Mouse (Mus musculus): ENCODE data around the gene Gpr162.
"Not testable (repeated sequence)": the region's sequence is repeated elsewhere in the genome, so short reads cannot be mapped to it uniquely, and the experiment has no call there.

The Gpr162 gene

DNA sequence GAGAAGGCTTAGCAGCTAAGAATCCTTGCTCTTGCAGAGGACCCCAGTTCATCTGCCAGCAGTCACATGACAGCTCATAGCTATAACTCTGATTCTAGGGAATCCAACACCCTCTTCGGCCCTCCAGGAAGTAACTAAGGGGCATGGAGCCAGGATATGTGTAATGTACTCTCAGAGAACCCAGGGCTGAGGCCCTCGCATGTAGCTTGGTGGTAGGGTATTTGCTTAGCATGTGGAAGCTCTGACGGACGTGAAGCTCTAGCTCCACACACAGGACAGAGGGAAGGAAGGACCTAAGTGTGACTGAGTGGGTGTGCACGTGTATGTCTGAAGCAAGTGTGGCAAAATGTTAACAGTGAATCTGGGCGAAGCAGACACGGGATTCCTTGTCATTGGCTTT lies 27.4 kb downstream of the Gpr162 start:
- no peak for DNase-seq (ENCODE audit: low read depth, low spot score)

DNA sequence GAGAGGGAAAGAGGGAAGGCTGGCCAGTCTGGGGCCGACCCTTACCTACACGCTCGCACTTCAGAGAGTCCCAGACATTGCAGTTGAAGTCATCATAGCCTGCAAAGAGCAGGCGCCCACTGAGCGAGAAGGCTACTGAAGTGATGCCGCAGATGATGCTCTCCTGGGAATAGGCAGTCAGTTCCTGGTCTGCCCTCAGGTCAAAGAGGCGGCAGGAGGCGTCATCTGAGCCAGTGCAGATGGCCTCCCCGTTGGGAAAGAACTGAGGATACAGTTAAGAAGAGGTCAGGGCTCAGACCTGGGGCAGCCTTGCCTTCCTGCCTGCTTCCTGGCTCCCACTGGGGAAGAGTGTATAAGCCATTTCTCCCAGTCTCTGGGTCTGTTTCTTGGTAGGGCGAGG lies 28.3 kb downstream of the Gpr162 start:
- no peak for DNase-seq (ENCODE audit: low read depth, low spot score)

DNA sequence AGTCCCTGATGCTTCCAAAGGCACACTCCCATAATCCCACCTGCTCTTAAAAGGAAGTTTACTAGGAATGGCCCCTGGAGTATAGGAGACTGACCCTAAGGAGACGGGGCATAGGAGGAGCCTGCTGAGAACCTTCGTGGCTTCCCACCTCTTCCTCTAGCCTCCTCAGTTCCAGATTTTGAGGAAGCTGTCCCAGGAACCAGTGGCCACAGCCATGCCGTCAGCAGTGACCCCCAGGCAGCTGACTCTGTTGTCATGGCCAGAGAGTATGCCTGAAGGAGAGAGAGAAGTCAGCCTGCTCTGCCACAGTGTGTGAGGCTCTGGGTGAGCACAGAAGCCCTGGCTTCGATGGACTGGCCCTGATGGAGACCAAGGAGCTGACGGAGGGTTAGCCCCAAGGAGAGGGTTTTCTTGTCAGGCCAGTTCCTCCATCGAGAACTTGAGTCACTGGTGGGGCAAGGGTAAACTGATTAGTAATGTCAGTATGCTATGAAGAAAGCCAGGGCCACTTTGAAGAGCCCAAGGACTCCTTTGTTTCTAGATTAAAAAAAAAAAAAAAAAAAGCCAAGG lies 29.2 kb downstream of the Gpr162 start:
- no peak for DNase-seq (ENCODE audit: low read depth, low spot score)

DNA sequence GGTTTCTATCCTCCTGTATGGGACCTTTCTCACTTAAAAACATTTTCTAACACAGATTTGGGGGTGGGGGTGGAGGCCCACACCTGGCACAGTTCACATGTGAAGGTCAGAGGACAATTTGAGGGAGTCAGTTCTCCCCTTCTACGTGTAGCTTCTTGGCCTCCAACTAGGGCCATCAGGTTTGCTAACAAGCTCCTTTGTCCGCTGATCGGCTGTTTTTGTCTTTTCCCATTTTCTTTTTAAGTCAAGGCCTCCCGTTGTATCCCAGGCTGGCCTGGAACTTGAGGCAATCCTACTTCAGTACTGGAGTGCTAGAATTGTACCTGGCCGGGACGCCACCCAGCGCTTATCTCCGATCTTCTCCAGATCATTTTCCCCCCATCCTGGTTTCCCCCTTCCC lies 32.1 kb downstream of the Gpr162 start:
- DNase-seq (ENCODE audit: low read depth, low spot score) = no peak

DNA sequence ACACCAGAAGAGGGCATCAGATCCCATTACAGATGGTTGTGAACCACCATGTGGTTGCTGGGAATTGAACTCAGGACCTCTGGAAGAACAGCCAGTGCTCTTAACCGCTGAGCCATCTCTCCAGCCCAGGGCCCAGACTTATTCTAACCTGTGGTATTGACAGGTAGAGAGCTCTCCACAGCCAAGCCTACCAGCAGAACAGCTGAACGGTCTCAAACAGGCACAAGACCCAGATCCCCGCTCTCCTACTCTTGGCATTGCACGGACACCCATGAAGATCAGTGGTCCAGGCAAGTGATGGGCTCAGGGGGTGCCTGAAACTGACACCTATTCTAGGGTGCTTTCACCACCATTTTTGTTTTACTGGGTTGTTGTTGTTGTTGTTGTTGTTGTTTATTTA lies 32.6 kb downstream of the Gpr162 start:
- not testable (repeated sequence) for DNase-seq (ENCODE audit: low read depth, low spot score)

DNA sequence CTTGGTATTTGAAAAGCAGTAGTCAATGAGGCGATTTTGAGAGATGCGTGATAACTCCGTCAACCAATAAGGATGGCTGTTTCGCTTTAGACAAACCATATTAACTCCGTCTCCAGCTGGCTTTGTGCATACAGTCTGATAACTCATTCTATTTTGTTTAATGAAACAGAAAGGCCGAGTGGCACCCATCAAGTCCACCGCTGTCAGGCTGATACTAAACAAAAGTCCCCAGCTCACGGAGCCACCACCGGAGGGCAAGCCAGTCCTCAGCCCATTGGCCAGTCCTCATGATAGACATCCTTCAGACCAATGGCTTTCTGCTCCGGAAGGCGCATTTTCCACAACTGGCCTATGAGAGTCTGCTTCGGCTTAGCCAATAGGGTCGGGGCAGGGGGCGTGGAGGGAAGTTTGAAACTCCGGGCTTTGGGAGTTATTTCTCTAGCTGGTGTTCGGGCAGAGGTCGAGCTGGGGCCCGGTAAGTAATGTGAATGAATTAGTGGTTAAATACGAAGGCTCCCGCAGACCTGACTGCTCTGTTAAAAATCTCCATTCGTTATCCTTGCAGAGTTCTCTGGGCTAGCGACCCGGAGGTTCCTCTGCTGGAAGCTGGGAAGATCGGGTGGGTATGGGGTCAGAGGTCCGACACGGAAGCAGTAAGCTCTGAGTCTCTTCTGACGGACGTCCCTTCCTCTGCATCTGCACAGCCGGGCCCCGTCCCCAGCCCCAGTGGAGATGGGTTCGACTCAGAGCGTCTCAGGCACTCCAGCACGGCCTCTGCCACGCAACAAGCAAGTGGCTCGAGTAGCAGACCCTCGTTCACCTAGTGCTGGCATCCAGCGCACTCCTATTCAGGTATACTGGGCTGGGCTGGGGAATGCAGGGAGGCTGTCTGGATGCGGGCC lies 33.7 kb downstream of the Gpr162 start:
- peak; percentile 89 for DNase-seq (ENCODE audit: low read depth, low spot score)

DNA sequence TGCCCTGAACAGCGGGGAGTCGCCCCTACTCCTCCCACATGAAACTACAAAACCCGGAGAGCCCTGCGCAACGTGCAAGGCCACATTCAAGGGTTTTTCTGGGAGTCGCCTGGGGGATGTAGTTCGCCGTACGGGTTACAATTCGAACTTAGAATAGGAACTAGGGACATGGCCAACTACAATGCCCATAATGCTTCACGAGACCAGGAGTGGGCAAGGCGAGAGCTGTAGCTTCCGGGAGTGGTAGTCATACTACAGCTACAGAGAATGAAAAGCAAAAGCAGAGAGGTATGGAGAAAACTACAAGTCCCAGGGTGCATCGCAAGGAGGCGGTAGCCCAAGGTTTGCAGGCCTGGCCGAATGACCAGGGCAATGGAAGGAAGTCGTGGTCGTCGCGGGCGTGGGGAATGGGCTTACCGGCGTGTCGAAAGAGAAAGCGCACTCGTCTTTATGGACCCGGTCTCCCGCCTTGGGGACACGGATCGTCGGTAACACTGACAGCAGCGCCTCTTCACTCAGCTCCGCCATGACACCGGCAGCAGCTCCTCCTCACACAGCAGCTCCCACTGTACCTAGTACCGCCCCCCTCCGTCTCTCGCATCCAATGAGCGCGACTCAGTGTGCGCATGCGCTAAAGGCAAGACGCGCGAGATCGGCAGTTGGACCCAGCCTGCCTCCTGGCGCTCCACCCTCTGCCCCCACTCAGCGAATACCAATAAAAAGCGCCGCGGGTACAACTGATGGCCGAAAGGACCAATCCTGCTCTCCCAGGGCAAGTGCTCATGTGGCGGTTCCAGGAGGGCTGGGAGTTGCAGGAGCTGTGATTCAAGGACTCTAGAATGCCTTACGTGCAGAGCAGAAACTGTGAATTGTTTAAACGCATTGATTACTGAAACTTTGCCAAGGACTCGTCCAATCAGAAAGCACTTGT lies 34.6 kb downstream of the Gpr162 start, which contains the start of the genes Usp5 and Cdca3:
Gene Usp5, minus strand, starts transcription at position 617 of the 931 bp plus-strand sequence.
Gene Cdca3, plus strand, starts transcription at position 680 of the 931 bp plus-strand sequence.
- peak; percentile 99 for DNase-seq (ENCODE audit: low read depth, low spot score)

DNA sequence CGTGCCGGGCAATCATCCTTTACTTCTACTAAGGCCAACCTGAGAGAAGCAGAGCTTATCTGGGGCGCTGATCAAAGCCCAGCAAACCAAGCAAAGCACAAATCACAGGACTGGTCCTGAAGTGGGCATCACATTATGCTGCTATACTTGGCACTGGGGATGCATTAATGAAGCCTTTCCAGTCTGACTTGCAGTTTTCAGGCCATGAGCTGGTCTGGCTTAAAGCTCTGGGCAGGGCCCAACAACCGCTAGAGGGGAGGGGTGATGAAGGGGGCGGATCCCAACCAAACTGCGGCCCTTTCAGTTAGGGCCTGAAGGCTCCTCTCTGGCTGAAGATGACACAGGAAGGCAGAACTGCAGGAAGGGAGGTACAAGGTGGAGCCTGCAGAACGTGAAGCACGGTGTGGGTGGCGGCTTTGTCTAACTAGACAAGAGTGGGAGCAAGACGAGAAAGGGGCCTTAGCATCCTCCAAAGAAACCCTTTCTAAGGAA lies 35.6 kb downstream of the Gpr162 start:
- DNase-seq (ENCODE audit: low read depth, low spot score) = no peak

DNA sequence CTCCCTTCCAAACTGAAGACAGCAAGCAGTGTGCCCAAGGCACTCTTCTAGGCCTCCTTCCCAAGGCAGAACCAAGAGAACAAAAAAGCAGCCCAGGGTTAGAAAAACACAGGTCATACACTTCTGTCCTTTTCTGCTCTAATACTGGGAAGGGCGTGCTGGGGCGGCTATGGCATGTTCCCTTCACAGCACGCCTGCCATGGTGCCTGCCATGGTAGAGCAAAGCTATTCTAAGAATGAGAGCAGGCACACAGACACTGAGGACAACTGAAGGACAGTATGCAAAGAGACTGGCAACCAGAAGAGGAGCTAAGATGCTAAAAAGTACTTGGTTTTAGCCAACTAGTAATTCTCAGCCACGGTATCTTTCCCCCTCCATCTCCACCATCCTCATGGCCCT lies 41.7 kb downstream of the Gpr162 start:
- no peak for DNase-seq (ENCODE audit: low read depth, low spot score)

GRCm38 (mm10) chr6:124820891-124821290 lies 42.9 kb downstream of the Gpr162 start:
- DNase-seq (ENCODE audit: low read depth, low spot score) = no peak

DNA sequence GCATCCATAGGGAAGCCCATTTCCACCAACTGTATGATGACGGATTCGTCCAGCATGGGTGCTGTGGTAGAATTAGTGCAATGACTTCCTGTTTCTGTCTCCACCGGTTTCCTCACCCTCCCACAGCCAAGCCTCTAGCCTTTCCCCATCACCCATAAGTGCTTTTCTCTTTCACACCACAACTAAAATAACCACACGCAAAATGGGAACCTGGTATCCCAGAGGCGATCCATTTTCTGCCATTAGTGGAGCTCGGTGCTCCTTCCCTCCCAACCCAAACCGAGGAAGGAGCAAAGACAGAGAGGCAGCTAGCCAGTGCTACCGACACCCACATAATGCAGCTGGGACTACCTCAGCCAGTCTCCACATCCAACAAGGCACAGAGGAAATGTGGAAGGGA lies 45.8 kb downstream of the Gpr162 start:
- DNase-seq (ENCODE audit: low read depth, low spot score) = no peak

DNA sequence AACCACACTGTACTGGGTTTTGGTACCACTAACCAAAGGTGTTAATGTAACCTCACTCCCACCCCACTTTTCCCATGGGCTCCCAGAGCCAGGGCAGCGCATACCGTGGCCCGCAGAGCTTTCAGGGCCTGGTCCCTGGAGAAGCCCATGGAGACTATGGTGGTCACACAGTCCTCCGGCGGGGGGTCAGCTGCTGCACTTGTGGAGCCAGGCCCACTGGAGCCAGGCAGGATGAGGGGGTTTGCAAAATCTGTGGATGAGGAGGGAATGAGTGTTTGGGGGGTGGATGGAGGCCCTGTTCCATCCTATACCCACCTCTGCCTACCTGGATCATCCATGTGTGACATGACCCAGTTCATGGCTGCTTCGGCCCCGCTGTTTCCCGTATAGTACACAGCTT lies 46.2 kb downstream of the Gpr162 start:
- no peak for DNase-seq (ENCODE audit: low read depth, low spot score)

- no peak for DNase-seq (ENCODE audit: low read depth, low spot score)
These were observed 46.7 kb downstream of the Gpr162 start for GRCm38 (mm10) chr6:124817125-124817524.

DNA sequence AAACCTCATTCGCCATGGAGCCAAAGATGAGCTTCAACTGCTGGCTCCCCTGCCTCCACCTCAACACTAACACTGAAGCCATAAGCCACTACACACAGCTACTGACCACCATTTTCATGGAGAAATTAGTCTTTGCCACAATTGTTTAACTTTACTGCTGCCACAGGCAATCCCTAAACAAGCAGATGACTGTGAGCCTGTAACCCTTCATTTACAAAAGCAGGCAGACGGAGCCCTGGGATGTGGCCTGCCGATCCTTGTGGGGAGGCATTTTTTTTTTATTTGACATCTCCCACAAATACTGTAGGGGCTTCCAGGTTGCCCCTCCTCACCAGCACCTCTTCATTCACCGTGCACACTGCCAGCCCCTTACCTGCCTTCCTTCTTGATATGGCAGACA lies 47.2 kb downstream of the Gpr162 start:
- no peak for DNase-seq (ENCODE audit: low read depth, low spot score)

GRCm38 (mm10) chr6:124814858-124815774 lies 48.7 kb downstream of the Gpr162 start:
- DNase-seq (ENCODE audit: low read depth, low spot score) = no peak

DNA sequence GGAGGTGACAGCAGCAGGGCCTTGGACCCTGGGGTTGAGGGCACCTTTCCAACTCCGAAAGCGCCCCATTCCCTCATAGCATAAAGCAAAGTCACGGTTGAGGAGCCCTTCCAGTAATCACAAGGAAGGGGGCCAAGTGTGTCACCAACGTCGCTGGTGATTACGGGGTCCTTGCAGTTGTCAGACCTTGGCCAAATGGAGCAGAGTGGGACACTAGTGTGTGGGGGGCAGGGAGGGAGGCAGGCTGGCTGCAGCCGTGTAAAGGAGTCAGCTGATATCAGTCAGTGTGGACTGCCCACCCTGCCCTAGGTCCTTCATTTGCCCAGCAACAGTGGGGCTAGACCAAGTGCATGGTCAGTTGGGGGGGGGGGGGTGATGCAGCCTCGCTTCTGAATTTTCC lies 49.3 kb downstream of the Gpr162 start:
- DNase-seq (ENCODE audit: low read depth, low spot score) = no peak

- DNase-seq (ENCODE audit: low read depth, low spot score) = peak; percentile 84
These were observed 49.9 kb downstream of the Gpr162 start, which contains the start of gene Tpi1 for GRCm38 (mm10) chr6:124813933-124814332. Tpi1 (minus strand) TSS chr6:124814296.

GRCm38 (mm10) chr6:124813496-124813895 lies 50.3 kb downstream of the Gpr162 start:
- peak; percentile 68 for DNase-seq (ENCODE audit: low read depth, low spot score)

DNA sequence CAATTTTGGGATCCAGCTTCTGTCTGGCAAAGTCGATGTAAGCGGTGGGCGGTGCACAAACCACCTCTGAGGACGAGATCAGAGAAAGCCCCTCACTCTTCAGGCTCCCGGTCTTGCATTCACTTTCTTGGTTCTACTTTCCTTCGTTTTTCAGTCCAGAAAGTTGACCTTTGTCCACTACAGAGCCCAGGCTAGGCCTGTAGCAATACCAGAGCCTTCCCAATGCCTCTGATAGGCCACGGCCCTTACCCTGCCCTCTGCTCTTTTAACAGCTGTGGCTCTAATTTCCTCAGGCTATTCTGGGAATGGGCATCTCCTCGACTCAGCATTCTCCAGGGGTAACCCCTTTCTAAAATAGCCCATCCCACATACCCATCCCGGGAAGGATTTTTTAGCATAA lies 50.9 kb downstream of the Gpr162 start:
- DNase-seq (ENCODE audit: low read depth, low spot score) = no peak

GRCm38 (mm10) chr6:124811701-124812560 lies 51.9 kb downstream of the Gpr162 start:
- no peak for DNase-seq (ENCODE audit: low read depth, low spot score)

All from embryo, embryonic 11.5 days (tissue).